Mouse (Mus musculus) E14TG2a.4 (cell line): ENCODE results near the gene Gadd45b.

Experiments used
- CTCF ChIP-seq: conservative IDR thresholded peaks from 2 replicates; pipeline ENCODE4 v1.5.1; 2014; ENCODE audit warnings: low read length
- NANOG ChIP-seq: IDR thresholded peaks from 2 replicates; pipeline ENCODE4 v1.6.1; 2014; ENCODE audit warnings: borderline replicate concordance, low read length, mixed read lengths
- POU5F1 ChIP-seq: IDR thresholded peaks from 2 replicates; pipeline ENCODE4 v1.6.1; 2014; ENCODE audit warnings: low read length, borderline replicate concordance

DNA sequence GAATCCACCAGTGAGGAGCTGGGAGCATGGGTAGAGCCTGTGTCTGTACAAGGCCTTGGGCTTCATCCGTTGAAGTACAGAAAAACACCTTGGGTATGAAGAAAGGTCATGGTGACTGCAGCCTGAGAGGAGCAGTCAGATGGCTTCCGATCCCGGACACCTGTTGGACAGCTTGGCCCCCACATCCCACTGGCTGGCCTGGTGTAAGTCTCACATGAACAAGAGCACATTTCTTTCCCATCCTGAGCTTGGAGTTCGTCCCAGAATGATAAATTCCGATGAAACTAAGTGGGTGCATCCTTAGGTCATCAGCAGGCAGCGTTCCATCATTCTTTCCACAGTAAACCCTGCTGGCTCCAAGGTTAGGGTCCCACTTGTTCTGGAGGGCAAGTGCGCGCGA lies 13.8 kb downstream of the Gadd45b start:
- TF ChIP-seq CTCF (no peak), NANOG (no peak), POU5F1 (no peak)
